Mouse (Mus musculus): ENCODE data around the gene Eaf2. TPM values are rescaled to one million over a fixed set of nuclear protein-coding genes. Genes with fewer than 3 reads are reported as not detected.
"Not testable (repeated sequence)": the region's sequence is repeated elsewhere in the genome, so short reads cannot be mapped to it uniquely, and the experiment has no call there.

The Eaf2 gene
- total RNA-seq, 2 experiments from 2014 or later, result 0.35 to 1.7 TPM

DNA sequence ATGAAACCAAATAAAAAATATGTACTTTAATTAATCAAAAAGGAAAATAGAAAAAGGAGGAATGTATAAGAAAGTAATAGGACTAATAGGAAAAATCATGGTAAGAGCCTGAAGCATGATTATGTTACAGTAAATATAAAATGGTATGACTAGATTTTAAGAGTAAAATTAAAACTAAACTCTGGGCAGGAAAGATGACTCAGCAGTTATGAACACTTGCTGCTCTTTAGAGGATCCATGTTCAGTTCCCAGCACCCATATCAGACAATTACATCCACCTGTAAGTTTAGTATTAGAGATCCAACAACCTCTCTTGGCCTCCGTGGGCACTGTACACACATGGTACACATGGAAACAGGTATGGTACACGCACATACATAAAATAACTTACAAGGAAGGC is 5.4 kb downstream of the Eaf2 start:
- no peak for DNase-seq (ENCODE audit: low spot score in 2 of 2)
- intact Hi-C loops (cut with DNase I), result no loop called here

DNA sequence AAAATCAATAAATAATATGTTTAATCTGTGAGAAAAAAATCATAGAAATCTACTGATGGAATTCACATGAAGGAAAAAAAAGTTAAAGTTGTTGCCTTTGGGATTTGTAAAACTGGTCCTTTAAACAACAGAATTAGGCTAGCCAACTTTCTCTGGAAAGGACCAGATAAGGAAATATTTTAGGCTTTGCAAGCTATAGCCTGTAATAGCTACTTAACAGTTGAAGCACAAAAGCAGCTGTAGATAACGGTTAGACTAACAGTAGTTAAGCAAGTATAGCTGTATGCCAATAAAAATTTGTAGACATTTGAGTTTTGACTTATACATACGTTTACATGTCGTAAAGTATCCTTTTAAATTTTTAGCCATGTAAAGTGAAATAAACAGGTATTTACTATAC is 11.2 kb downstream of the Eaf2 start:
- no peak for DNase-seq (ENCODE audit: low spot score in 2 of 2)
- intact Hi-C loops (cut with DNase I), result no loop called here

DNA sequence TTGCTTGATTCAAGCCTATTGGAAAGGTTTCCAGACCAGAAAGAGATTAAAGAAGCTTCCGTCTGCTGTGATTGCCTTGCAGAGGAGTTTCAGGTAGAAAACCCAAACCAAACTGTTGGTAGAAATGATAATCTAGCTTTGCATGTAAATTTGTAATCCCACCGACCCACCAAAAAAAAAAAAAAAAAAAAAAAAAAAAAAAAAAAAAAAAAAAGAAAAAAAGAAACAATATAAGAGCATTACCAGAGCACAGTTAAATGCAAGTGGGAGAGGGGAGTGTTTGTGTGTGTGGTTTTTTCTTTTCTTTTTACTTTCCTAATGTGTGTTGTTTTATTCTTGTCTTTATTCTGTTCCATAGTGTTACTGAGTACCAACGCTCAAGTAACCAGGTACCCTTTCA is 23.6 kb downstream of the Eaf2 start:
- DNase-seq (ENCODE audit: low spot score in 2 of 2), result no peak
- intact Hi-C loops (cut with DNase I), result no loop called here

DNA sequence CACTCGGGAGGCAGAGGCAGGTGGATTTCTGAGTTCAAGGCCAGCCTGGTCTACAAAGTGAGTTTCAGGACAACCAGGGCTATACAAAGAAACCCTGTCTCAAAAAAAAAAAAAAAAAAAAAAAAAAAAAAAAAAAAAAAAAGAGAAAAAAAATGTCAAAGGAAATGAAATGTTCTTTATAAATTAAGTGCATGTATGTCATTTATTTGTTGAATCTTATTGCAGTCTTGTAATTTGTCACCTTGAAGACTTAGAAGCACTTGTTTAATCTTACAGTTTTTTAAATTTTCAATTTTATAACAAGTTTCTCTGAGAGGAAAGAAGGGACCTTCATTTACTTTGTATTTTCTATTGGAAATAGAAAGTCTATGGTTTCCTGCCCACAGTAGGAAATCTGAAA is 27.9 kb downstream of the Eaf2 start:
- intact Hi-C loops (cut with DNase I); DNase-seq (ENCODE audit: low spot score in 2 of 2): not testable (repeated sequence)

DNA sequence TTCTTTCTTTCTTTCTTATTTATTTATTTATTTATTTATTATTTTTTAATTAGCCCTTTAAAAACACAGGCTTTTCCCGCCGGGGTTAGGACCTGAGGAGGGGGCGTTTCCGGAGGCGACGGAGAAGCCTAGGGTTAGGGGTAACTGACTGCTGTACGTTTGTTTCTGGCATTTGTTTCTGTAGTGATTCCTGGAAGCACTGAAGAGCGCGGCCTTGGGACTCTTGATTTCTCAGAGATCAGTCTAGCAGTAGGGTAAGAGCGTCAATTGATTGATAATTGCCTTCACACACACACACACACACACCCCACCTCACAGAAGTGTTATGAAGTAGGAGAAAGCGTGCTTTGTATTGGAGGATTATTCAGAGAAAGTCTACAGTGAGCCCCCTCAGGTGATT is 46.0 kb downstream of the Eaf2 start:
- no peak for DNase-seq (ENCODE audit: low spot score in 2 of 2)
- intact Hi-C loops (cut with DNase I), result loop anchor here (10.0 kb wide), 1 partner anchor 754 kb away; the partner anchor contains the start of genes Ccdc58 and Fam162a

DNA sequence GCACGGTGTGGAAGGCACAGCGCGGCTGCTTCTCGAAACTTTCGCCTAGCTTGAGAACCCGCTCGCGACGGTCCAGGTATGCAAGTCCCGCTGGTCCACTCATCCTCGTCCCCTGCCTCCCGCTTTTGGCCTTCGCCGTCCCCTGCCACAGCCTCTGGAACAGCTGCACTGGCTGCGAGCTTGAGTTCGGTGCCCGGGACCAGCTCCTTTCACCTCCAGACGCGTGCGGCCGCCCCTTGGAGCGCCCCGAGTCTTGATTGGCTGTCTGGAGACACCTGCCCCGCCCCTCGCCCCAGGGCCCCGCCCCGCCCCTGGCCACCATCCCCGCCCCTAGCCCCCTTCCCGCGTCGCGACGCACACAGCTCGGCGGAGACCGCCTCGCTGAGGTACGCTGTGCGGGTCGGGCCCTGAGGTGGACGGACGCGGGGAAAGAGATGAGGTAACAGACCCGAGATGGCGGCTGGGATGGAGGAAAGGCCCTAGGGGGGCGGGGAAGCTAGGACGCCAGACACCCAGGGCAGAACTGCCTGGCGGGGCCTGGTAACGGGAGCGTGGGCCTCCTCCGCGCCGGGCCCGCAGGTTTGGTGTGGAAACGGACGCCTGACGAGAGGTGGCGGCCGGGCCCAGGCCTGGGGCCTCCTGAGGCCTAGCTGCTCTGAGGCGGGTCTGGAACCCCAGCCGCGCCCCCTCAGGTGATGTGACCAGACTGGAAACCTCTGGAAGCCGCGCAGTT is 46.6 kb downstream of the Eaf2 start, which contains the start of gene Iqcb1:
Gene Iqcb1, plus strand, starts transcription at position 332 of the 733 bp plus-strand sequence.
- DNase-seq (ENCODE audit: low spot score in 2 of 2), result peak; percentile 80
- intact Hi-C loops (cut with DNase I), result loop anchor here (10.0 kb wide), 1 partner anchor 753 kb away; the partner anchor contains the start of genes Ccdc58 and Fam162a

DNA sequence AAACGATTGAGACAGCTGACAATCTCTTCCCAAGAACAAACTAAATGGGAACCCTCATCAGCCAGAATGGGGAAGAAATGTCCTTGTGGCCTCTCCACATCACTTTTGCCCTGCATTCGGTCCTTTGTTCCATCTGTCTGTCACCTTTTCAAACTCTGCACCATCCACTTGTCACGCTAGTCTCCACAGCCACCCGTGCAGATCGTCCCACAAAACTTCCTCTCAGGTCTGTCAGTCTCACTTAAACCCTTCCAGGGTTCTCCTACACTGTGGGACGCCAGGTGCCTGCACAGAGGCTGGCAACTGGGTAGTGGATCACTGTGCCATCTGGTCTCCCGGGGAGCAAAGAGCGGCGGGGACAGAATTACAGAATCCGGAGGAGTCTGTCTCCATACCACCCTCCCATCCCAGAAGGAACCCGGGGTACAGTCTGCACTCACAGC is 47.2 kb downstream of the Eaf2 start:
- DNase-seq (ENCODE audit: low spot score in 2 of 2), result no peak
- intact Hi-C loops (cut with DNase I), result loop anchor here (10.0 kb wide), 1 partner anchor 753 kb away; the partner anchor contains the start of genes Ccdc58 and Fam162a

DNA sequence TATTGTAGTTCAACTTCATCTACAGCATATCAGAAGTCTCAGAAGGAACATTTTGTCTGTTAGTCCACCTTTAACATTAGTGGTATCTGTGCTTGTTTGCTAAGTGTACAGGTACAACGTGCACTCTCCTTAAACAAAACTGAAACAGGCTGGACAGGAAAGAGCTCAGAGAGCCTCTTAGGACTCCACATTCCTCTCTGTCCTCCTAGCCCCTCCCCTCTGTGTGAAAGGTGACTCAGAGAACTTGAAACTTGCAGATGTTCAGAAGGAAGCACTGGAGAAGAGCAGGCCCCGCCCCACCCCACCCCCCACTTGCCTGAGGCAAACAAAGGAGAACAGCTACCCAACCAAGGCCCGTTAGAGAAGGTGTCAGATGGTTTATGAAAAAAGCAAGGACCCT is 53.3 kb downstream of the Eaf2 start:
- DNase-seq (ENCODE audit: low spot score in 2 of 2), result no peak
- intact Hi-C loops (cut with DNase I), result loop anchor here (10.0 kb wide), 1 partner anchor 747 kb away; the partner anchor contains the start of genes Ccdc58 and Fam162a

- intact Hi-C loops (cut with DNase I), result loop anchor here (10.0 kb wide), 1 partner anchor 746 kb away; the partner anchor contains the start of genes Ccdc58 and Fam162a
These were observed 54.1 kb downstream of the Eaf2 start for GRCm38 (mm10) chr16:36820747-36821146.

DNA sequence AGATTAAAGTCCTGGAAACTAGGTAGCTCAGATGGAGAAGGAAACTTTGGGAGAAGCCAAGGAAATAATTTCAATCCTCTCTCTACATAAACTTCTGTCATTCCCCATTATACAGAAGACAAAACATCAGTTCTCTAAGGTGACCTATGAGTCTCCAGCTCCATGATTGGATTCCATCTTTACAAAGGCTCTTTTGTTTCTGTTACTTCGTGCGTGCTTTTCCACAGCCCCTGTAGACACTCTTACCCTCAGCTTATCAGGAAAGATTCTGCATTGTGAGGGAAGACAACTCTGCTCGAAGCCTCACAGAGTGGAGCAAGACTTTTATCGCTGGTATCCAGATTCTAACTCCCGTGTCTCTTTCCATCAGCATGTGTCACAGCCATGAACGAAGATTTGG is 54.8 kb downstream of the Eaf2 start:
- intact Hi-C loops (cut with DNase I), result loop anchor here (10.0 kb wide), 1 partner anchor 745 kb away; the partner anchor contains the start of genes Ccdc58 and Fam162a
- no peak for DNase-seq (ENCODE audit: low spot score in 2 of 2)

More at GRCm38 (mm10) chr16:36820747-36821146, 54.1 kb downstream of the Eaf2 start:
- no peak for DNase-seq (ENCODE audit: low spot score in 2 of 2)

- intact Hi-C loops (cut with DNase I), result loop anchor here (2.0 to 10.0 kb wide), 3 partner anchors 95 to 343 kb away; no protein-coding TSS in a partner anchor
- DNase-seq (ENCODE audit: low spot score in 2 of 2), result peak; percentile 53 to 68
These were observed 57.4 kb downstream of the Eaf2 start for GRCm38 (mm10) chr16:36817321-36817926.

DNA sequence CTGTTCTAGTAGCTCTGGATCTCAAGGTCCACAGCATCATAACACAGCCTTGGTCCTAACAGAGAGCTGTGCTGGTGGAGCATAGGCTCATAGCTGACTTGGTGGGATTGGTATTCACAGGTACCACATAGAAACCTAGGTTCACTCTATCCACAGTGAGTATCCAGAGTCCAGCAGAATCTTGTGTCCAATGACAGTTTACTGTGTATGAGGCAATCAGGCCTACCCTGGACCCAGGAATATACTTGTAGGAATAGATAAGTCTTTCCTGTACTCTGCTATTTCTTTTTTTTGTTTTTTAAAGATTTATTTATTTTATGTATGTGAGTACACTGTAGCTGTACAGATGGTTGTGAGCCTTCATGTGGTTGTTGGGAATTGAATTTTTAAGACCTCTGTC is 57.9 kb downstream of the Eaf2 start:
- DNase-seq (ENCODE audit: low spot score in 2 of 2), result no peak
- intact Hi-C loops (cut with DNase I), result loop anchor here (2.0 to 10.0 kb wide), 3 partner anchors 95 to 342 kb away; no protein-coding TSS in a partner anchor

- intact Hi-C loops (cut with DNase I), result loop anchor here (10.0 kb wide), 1 partner anchor 189 kb away; no protein-coding TSS in a partner anchor
These were observed 61.1 kb downstream of the Eaf2 start for GRCm38 (mm10) chr16:36813680-36814079.

GRCm38 (mm10) chr16:36808616-36809015 is 66.2 kb downstream of the Eaf2 start:
- DNase-seq (ENCODE audit: low spot score in 2 of 2), result no peak
- intact Hi-C loops (cut with DNase I), result no loop called here

More at GRCm38 (mm10) chr16:36813680-36814079, 61.1 kb downstream of the Eaf2 start:
- DNase-seq (ENCODE audit: low spot score in 2 of 2), result no peak

DNA sequence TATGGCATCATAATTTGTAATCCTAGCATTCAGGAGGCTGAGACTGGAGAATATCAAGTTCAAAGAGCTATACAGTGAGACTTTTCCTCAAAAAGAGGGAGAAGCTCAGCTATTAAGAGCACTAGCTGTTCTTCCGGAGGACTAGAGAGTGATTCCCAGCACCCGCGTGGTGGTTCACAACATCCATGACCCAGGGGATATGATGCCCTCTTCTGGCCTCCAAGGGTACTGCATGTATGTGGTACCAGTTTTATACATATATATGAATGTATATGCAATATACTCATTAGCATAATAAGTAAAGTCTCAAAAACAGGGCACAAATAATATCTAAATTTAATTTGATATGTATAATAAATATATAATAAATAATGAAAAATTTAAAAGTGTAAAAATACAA is 72.4 kb downstream of the Eaf2 start:
- no peak for DNase-seq (ENCODE audit: low spot score in 2 of 2)
- intact Hi-C loops (cut with DNase I), result no loop called here

GRCm38 (mm10) chr16:36798334-36798733 is 76.5 kb downstream of the Eaf2 start:
- intact Hi-C loops (cut with DNase I), result no loop called here
- no peak for DNase-seq (ENCODE audit: low spot score in 2 of 2)

GRCm38 (mm10) chr16:36794976-36795375 is 79.8 kb downstream of the Eaf2 start:
- intact Hi-C loops (cut with DNase I), result no loop called here
- no peak for DNase-seq (ENCODE audit: low spot score in 2 of 2)

- DNase-seq (ENCODE audit: low spot score in 2 of 2), result no peak
- intact Hi-C loops (cut with DNase I), result no loop called here
These were observed 84.6 kb downstream of the Eaf2 start for GRCm38 (mm10) chr16:36790166-36790565.

- intact Hi-C loops (cut with DNase I), result no loop called here
- DNase-seq (ENCODE audit: low spot score in 2 of 2), result no peak
These were observed 88.3 kb downstream of the Eaf2 start for GRCm38 (mm10) chr16:36786466-36786865.

GRCm38 (mm10) chr16:36784594-36785313 is 90.0 kb downstream of the Eaf2 start, which contains the start of gene Slc15a2:
Gene Slc15a2, minus strand, starts transcription at chr16:36784962.
- intact Hi-C loops (cut with DNase I), result no loop called here
- DNase-seq (ENCODE audit: low spot score in 2 of 2), result peak; percentile 27 to 29
